Mouse (Mus musculus) cerebellum, adult 2 months (tissue): Measurements from ENCODE around the gene Gm44790.

Experiments used
- CTCF ChIP-seq: fragments of 200-500 bp; IDR thresholded peaks from 2 replicates; pipeline ENCODE4 v1.5.1; 2011; ENCODE audit warnings: low read depth, mild to moderate bottlenecking, control low read depth, low read length, moderate library complexity, borderline replicate concordance; ENCODE audit not compliant: insufficient read depth
- POLR2A ChIP-seq: fragments of 200-500 bp; IDR thresholded peaks from 2 replicates; pipeline ENCODE4 v1.6.1; 2011; ENCODE audit warnings: low read length, control low read depth, borderline replicate concordance; ENCODE audit not compliant: insufficient read depth

DNA sequence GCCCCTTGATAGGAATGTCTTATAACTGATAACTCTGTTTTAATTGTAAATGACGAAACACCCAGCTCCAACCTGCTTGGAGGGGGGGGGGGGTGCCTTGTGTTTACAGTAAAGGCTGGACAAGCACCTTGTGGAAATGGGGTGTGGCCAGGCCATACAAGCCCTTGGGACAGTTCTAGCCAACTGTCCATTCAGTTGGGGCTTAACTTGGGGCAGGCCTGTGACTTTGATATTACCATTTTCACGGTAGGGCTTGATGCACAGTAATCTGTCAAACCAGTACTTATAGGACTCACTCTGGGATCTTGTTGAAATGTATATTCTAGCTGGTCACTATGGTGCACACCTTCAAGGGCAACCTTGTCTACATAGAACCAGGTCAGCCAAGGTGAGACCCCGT, 44.9 kb downstream of the Gm44790 start:
- TF ChIP-seq CTCF: no peak
- TF ChIP-seq POLR2A: no peak
